Mouse (Mus musculus) myocyte (in vitro differentiated cells): Measurements from ENCODE around the gene Orm2.

Experiments
- MAX ChIP-seq: IDR thresholded peaks from one replicate; pipeline ENCODE4 v1.6.1; 2011; ENCODE audit warnings: low read depth, mild to moderate bottlenecking, control low read depth
- POLR2A ChIP-seq: IDR thresholded peaks from one replicate; pipeline ENCODE4 v1.6.1; 2011; ENCODE audit warnings: low read depth, mild to moderate bottlenecking, control low read depth, moderate library complexity; ENCODE audit not compliant: insufficient read length

DNA sequence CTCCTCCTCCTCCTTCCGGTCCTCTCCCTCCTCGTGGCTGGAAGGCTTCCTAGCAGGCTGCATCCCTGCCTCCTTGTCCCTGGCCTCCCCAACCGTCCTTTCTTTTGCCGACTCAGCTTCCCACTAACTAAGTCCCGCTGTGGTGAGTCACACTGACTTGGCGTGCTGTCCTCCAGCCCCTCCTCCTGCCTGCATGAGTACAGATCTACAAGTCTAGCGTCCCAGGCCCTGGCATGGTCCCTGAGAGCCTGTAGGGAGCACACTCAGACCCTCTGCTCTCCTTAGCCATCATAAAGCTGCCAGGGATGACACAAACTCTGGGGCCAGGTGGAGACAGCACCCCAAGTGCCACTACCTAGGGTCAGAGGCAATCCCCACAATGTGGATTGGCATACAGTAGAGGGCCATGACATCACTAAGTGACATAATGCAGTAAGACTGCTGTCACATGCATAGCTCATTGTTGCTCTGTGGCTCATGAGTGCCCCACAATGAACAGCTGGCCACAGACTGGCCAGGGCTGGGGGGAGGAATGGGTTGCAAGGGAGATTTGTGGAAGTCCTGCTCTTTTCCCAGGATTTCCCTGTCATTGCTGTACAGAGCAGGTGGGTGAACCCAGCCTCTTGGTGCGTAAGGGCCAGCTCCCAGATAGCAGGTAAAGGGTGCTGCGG lies 46.0 kb upstream of the Orm2 start:
- no peak for TF ChIP-seq POLR2A
- no peak for TF ChIP-seq MAX
